Mouse (Mus musculus) kidney, adult 11 months (tissue): ENCODE data around the gene Cdk8.

Experiments used
- DNase-seq: peaks from one replicate; pipeline ENCODE4 v3.0.0; 2022

Cdk8 gene

GRCm38 (mm10) chr5:146234336-146234735, 3.3 kb downstream of the Cdk8 start:
- DNase-seq = no peak

GRCm38 (mm10) chr5:146238274-146238673, 7.2 kb downstream of the Cdk8 start:
- no peak for DNase-seq

- DNase-seq = no peak
Observed at GRCm38 (mm10) chr5:146240771-146241170, 9.7 kb downstream of the Cdk8 start.

- DNase-seq = peak; percentile 54
Observed at GRCm38 (mm10) chr5:146241202-146241601, 10.2 kb downstream of the Cdk8 start.

GRCm38 (mm10) chr5:146245193-146245592, 14.2 kb downstream of the Cdk8 start:
- no peak for DNase-seq

- no peak for DNase-seq
Observed at GRCm38 (mm10) chr5:146245646-146246370, 14.8 kb downstream of the Cdk8 start.

- DNase-seq = no peak
Observed at GRCm38 (mm10) chr5:146246386-146246785, 15.4 kb downstream of the Cdk8 start.

GRCm38 (mm10) chr5:146247709-146248108, 16.7 kb downstream of the Cdk8 start:
- DNase-seq = no peak

GRCm38 (mm10) chr5:146248746-146249145, 17.7 kb downstream of the Cdk8 start:
- peak; percentile 39 for DNase-seq

GRCm38 (mm10) chr5:146250369-146251075, 19.5 kb downstream of the Cdk8 start:
- no peak for DNase-seq

- DNase-seq = no peak
Observed at GRCm38 (mm10) chr5:146251663-146252429, 20.8 kb downstream of the Cdk8 start.

GRCm38 (mm10) chr5:146253644-146254043, 22.6 kb downstream of the Cdk8 start:
- DNase-seq = no peak

GRCm38 (mm10) chr5:146260003-146260402, 29.0 kb downstream of the Cdk8 start:
- DNase-seq = no peak

- DNase-seq = no peak
Observed at GRCm38 (mm10) chr5:146265934-146266591, 35.0 kb downstream of the Cdk8 start.

- DNase-seq = no peak
Observed at GRCm38 (mm10) chr5:146267776-146268175, 36.7 kb downstream of the Cdk8 start.

- peak; percentile 24 for DNase-seq
Observed at GRCm38 (mm10) chr5:146270593-146270992, 39.6 kb downstream of the Cdk8 start.

- no peak for DNase-seq
Observed at GRCm38 (mm10) chr5:146271662-146272061, 40.6 kb downstream of the Cdk8 start.

GRCm38 (mm10) chr5:146273096-146273495, 42.1 kb downstream of the Cdk8 start:
- no peak for DNase-seq

GRCm38 (mm10) chr5:146274420-146275045, 43.5 kb downstream of the Cdk8 start:
- DNase-seq = no peak

- DNase-seq = no peak
Observed at GRCm38 (mm10) chr5:146277513-146277912, 46.5 kb downstream of the Cdk8 start.

GRCm38 (mm10) chr5:146280012-146280411, 49.0 kb downstream of the Cdk8 start:
- DNase-seq = no peak

GRCm38 (mm10) chr5:146281241-146281818, 50.3 kb downstream of the Cdk8 start:
- no peak for DNase-seq
